Mouse (Mus musculus) heart, embryonic 10.5 days (tissue): ENCODE measurements around the gene Tgds. TPM values are rescaled to one million over a fixed set of nuclear protein-coding genes. Genes with fewer than 3 reads are reported as not detected.
"Not testable (repeated sequence)": the region's sequence is repeated elsewhere in the genome, so short reads cannot be mapped to it uniquely, and the experiment has no call there.

Experiments used
- DNase-seq: peaks from one replicate; pipeline ENCODE4 v3.0.0-alpha.2; 2017; ENCODE audit warnings: low spot score
- H3K27ac ChIP-seq: fragments of 300-500 bp; sonication (generic); 2 replicates; pipeline ENCODE4 v1.5.1; 2016; ENCODE audit warnings: mild to moderate bottlenecking
- H3K27me3 ChIP-seq: fragments of 300-500 bp; sonication (generic); 2 replicates; pipeline ENCODE4 v1.6.1; 2016; ENCODE audit warnings: mild to moderate bottlenecking; ENCODE audit not compliant: poor library complexity, insufficient read depth, severe bottlenecking
- H3K36me3 ChIP-seq: fragments of 300-500 bp; sonication (generic); 2 replicates; pipeline ENCODE4 v1.6.1; 2016; ENCODE audit warnings: mild to moderate bottlenecking, moderate library complexity
- H3K4me1 ChIP-seq: fragments of 300-500 bp; sonication (generic); 2 replicates; pipeline ENCODE4 v1.6.1; 2016; ENCODE audit warnings: mild to moderate bottlenecking
- H3K4me3 ChIP-seq: fragments of 300-500 bp; sonication (generic); 2 replicates; pipeline ENCODE4 v1.5.1; 2016; ENCODE audit warnings: mild to moderate bottlenecking, moderate library complexity
- H3K9me3 ChIP-seq: fragments of 300-500 bp; sonication (generic); 2 replicates; pipeline ENCODE4 v1.6.1; 2016; ENCODE audit warnings: mild to moderate bottlenecking, moderate library complexity
- WGBS: fragments of 180-500 bp; shearing (Covaris S2); methylation state at CpG from one replicate; pipeline ENCODE4 v1.1.7; 2016; 5-methylcytosine and 5-hydroxymethylcytosine counted together
- polyA plus RNA-seq: library from polyadenylated mRNA; unstranded; fragments of >200 nt; fragmentation: Nextera tagmentation; extraction: Ambion mirVana; gene quantifications from 2 replicates; pipeline ENCODE4 v1.2.1, GENCODE M21; 2016

Tgds gene
- polyA plus RNA-seq, 1 experiment from 2014 or later, result 40.7 TPM

GRCm38 (mm10) chr14:118156056-118156455, 23.5 kb upstream of the Tgds start:
- not testable (repeated sequence) for DNase-seq, H3K27ac ChIP-seq, H3K27me3 ChIP-seq, H3K9me3 ChIP-seq, H3K4me3 ChIP-seq, H3K4me1 ChIP-seq
- peaks cover 58% of the 10 kb centered on the region for H3K36me3 ChIP-seq
- WGBS, result 93% methylated on average over 16 of the region's 16 CpGs

- Histone ChIP-seq H3K9me3 (no peaks in the 10 kb centered on the region), H3K36me3 (peaks cover 50% of the 10 kb centered on the region), H3K27ac (no peak overlapping the region), H3K4me1 (peaks cover 3% of the 10 kb centered on the region; the same call in 1 of the 2 replicates), H3K4me3 (no peak overlapping the region), H3K27me3 (no peaks in the 10 kb centered on the region)
- WGBS, result 88% methylated on average over 8 of the region's 8 CpGs
- DNase-seq, result no peak
These were observed 19.7 kb upstream of the Tgds start for GRCm38 (mm10) chr14:118152294-118152651.

GRCm38 (mm10) chr14:118151651-118152293, 19.2 kb upstream of the Tgds start:
- Histone ChIP-seq H3K27ac (no peak overlapping the region), H3K36me3 (peaks cover 52% of the 10 kb centered on the region)
- WGBS, result 80% methylated on average over 5 of the region's 5 CpGs

GRCm38 (mm10) chr14:118150656-118151551, 18.3 kb upstream of the Tgds start:
- Histone ChIP-seq H3K4me1 (peaks cover 5% of the 10 kb centered on the region; the same call in 1 of the 2 replicates), H3K9me3 (no peaks in the 10 kb centered on the region), H3K36me3 (peaks cover 47% of the 10 kb centered on the region), H3K4me3 (no peak overlapping the region), H3K27ac (no peak overlapping the region), H3K27me3 (no peaks in the 10 kb centered on the region)
- 85% methylated on average over 26 of the region's 26 CpGs for WGBS
- no peak for DNase-seq

More at GRCm38 (mm10) chr14:118151651-118152293, 19.2 kb upstream of the Tgds start:
- H3K27me3 ChIP-seq, result no peaks in the 10 kb centered on the region
- peaks cover 3% of the 10 kb centered on the region; the same call in 1 of the 2 replicates for H3K4me1 ChIP-seq
- no peak overlapping the region for H3K4me3 ChIP-seq
- H3K9me3 ChIP-seq, result no peaks in the 10 kb centered on the region
- DNase-seq, result no peak

GRCm38 (mm10) chr14:118148554-118148953, 16.0 kb upstream of the Tgds start:
- Histone ChIP-seq H3K27ac (no peak overlapping the region), H3K36me3 (peaks cover 30% of the 10 kb centered on the region), H3K27me3 (no peaks in the 10 kb centered on the region), H3K9me3 (no peaks in the 10 kb centered on the region), H3K4me1 (peaks cover 5% of the 10 kb centered on the region; the same call in 1 of the 2 replicates), H3K4me3 (no peak overlapping the region)
- DNase-seq, result no peak
- WGBS, result 79% methylated on average over 10 of the region's 10 CpGs

GRCm38 (mm10) chr14:118148046-118148445, 15.5 kb upstream of the Tgds start:
- Histone ChIP-seq H3K4me3 (no peak overlapping the region), H3K27me3 (no peaks in the 10 kb centered on the region), H3K36me3 (peaks cover 27% of the 10 kb centered on the region), H3K4me1 (peaks cover 5% of the 10 kb centered on the region; the same call in 1 of the 2 replicates), H3K27ac (no peak overlapping the region), H3K9me3 (no peaks in the 10 kb centered on the region)
- DNase-seq, result no peak
- WGBS, result 94% methylated on average over 13 of the region's 13 CpGs

- Histone ChIP-seq H3K27ac (no peak overlapping the region), H3K27me3 (no peaks in the 10 kb centered on the region), H3K4me3 (no peak overlapping the region), H3K9me3 (no peaks in the 10 kb centered on the region), H3K4me1 (0 out of 2 replicates have a peak, but pooled peaks cover 8% of the 10 kb centered on the region), H3K36me3 (peaks cover 42% of the 10 kb centered on the region)
- 91% methylated on average over 5 of the region's 5 CpGs for WGBS
- DNase-seq, result no peak
These were observed 9.7 kb upstream of the Tgds start for GRCm38 (mm10) chr14:118142283-118142682.

GRCm38 (mm10) chr14:118137487-118137886, 4.9 kb upstream of the Tgds start:
- Histone ChIP-seq H3K27ac (peak overlapping the region; percentile 83), H3K9me3 (no peaks in the 10 kb centered on the region), H3K36me3 (peaks cover 31% of the 10 kb centered on the region), H3K4me3 (peak overlapping the region; percentile 67), H3K4me1 (peaks cover 14% of the 10 kb centered on the region; the same call in 1 of the 2 replicates), H3K27me3 (no peaks in the 10 kb centered on the region; the same call in 1 of the 2 replicates)
- peak; percentile 81 for DNase-seq
- 2% methylated on average over 13 of the region's 13 CpGs for WGBS

GRCm38 (mm10) chr14:118136744-118137452, 4.3 kb upstream of the Tgds start, which contains the start of gene Gpr180:
Gpr180 (plus strand) TSS chr14:118137158.
- Histone ChIP-seq H3K4me3 (peak within 1 kb of the TSS; percentile 67), H3K36me3 (peaks cover 25% of the 10 kb centered on the region), H3K4me1 (peaks cover 15% of the 10 kb centered on the region), H3K27ac (peak within 1 kb of the TSS; percentile 83), H3K27me3 (no peaks in the 10 kb centered on the region; the same call in 1 of the 2 replicates), H3K9me3 (no peaks in the 10 kb centered on the region)
- WGBS, result under 1% methylated on average over 66 of the region's 77 CpGs
- peak; percentile 99 for DNase-seq

GRCm38 (mm10) chr14:118131931-118132641, 469 bp downstream of the Tgds start:
- H3K27ac ChIP-seq, result peak overlapping the region; percentile 91
- H3K9me3 ChIP-seq, result no peaks in the 10 kb centered on the region
- 11% methylated on average over 21 of the region's 21 CpGs for WGBS
- H3K36me3 ChIP-seq, result peaks cover 24% of the 10 kb centered on the region
- DNase-seq, result no peak
- H3K4me1 ChIP-seq, result peaks cover 17% of the 10 kb centered on the region
- H3K4me3 ChIP-seq, result peak overlapping the region; percentile 81
- no peaks in the 10 kb centered on the region; the same call in 1 of the 2 replicates for H3K27me3 ChIP-seq

GRCm38 (mm10) chr14:118131472-118131871, 1.1 kb downstream of the Tgds start:
- H3K36me3 ChIP-seq, result peaks cover 30% of the 10 kb centered on the region
- WGBS, result 70% methylated on average over 7 of the region's 7 CpGs
- peak overlapping the region; percentile 81 for H3K4me3 ChIP-seq
- no peak for DNase-seq
- no peaks in the 10 kb centered on the region for H3K9me3 ChIP-seq
- H3K27ac ChIP-seq, result no peak overlapping the region
- H3K4me1 ChIP-seq, result peaks cover 11% of the 10 kb centered on the region
- no peaks in the 10 kb centered on the region; the same call in 1 of the 2 replicates for H3K27me3 ChIP-seq

GRCm38 (mm10) chr14:118126301-118126700, 6.3 kb downstream of the Tgds start:
- no peaks in the 10 kb centered on the region for H3K27me3 ChIP-seq
- H3K9me3 ChIP-seq, result no peaks in the 10 kb centered on the region
- 91% methylated on average over 5 of the region's 5 CpGs for WGBS
- peaks cover 69% of the 10 kb centered on the region for H3K36me3 ChIP-seq
- peaks cover 1% of the 10 kb centered on the region for H3K4me1 ChIP-seq
- no peak overlapping the region for H3K27ac ChIP-seq
- no peak for DNase-seq
- no peak overlapping the region for H3K4me3 ChIP-seq
